ENCODE assay signal across 8 mouse cellular contexts in genomic region chr17:26202737-26203136, GRCm38 (mm10). TPM values are rescaled to one million over a fixed set of nuclear protein-coding genes. Genes with fewer than 3 reads are reported as not detected.
DNase-seq lines count a peak whose midpoint lies in the region; ATAC-seq lines count a peak whose summit lies in the region.

Rgs11 (plus strand) TSS chr17:26202951.

- peak within 1 kb of the TSS; percentile 25 for H3K9ac ChIP-seq in heart, embryonic 12.5 days
- H3K9ac ChIP-seq in lung, embryonic 15.5 days = 0 out of 2 replicates have a peak within 1 kb of the TSS, but pooled peaks have one; percentile 10

- H3K9me3 ChIP-seq in heart, embryonic 12.5 days (replicated peaks) = no peaks in the 10 kb centered on the region
- no peaks in the 10 kb centered on the region for H3K9me3 ChIP-seq in lung, embryonic 15.5 days

- H3K27ac ChIP-seq in heart, embryonic 12.5 days (ENCODE audit: poor library complexity, severe bottlenecking) = no peak within 1 kb of the TSS
- H3K27ac ChIP-seq in lung, embryonic 15.5 days = no peak within 1 kb of the TSS

- peak within 1 kb of the TSS; percentile 55 for H3K4me3 ChIP-seq in heart, embryonic 12.5 days
- peak within 1 kb of the TSS; percentile 41 for H3K4me3 ChIP-seq in lung, embryonic 15.5 days

- peaks cover 74% of the 10 kb centered on the region for H3K27me3 ChIP-seq in heart, embryonic 12.5 days (replicated peaks)
- peaks cover 61% of the 10 kb centered on the region for H3K27me3 ChIP-seq in lung, embryonic 15.5 days

- peak within 1 kb of the TSS; percentile 98 for H3K4me2 ChIP-seq in heart, embryonic 12.5 days
- peak within 1 kb of the TSS; percentile 95 for H3K4me2 ChIP-seq in lung, embryonic 15.5 days

- WGBS in heart, embryonic 12.5 days = 2% methylated on average over 22 of the region's 22 CpGs
- 2% methylated on average over 21 of the region's 22 CpGs for WGBS in lung, embryonic 15.5 days

- H3K36me3 ChIP-seq in heart, embryonic 12.5 days = peaks cover 5% of the 10 kb centered on the region; the same call in 1 of the 2 replicates
- peaks cover 5% of the 10 kb centered on the region for H3K36me3 ChIP-seq in lung, embryonic 15.5 days

- ATAC-seq in heart, embryonic 12.5 days (ENCODE audit: insufficient number of reproducible peaks, low FRiP score) = no peak
- ATAC-seq in lung, embryonic 15.5 days (ENCODE audit: borderline replicate concordance, extremely low read depth, low FRiP score, low TSS enrichment) = no peak

- peak; percentile 28 for DNase-seq in retina, postnatal 1 day
- DNase-seq in retina, embryonic 14.5 days (ENCODE audit: low spot score) = no peak
- DNase-seq in adrenal gland, postnatal 4 days (ENCODE audit: low spot score in 2 of 2) = no peak
- DNase-seq in layer of hippocampus, adult 8-10 months (ENCODE audit: low spot score in 2 of 2) = no peak
- peak; percentile 74 to 76 for DNase-seq in right cerebral cortex, postnatal 10 days (ENCODE audit: low spot score in 2 of 2)
- DNase-seq in yolk sac, embryonic 10.5 days (ENCODE audit: low spot score) = no peak

- H3K4me1 ChIP-seq in heart, embryonic 12.5 days (replicated peaks) = peaks cover 15% of the 10 kb centered on the region
- H3K4me1 ChIP-seq in lung, embryonic 15.5 days = peaks cover 26% of the 10 kb centered on the region

RNA-seq across cellular contexts. Expression of gene Rgs11, which starts in this region (rescaled TPM):
- 10 to 100 TPM; 40.7 to 47.8 TPM for total RNA-seq in adrenal gland, postnatal 4 days (2021)
- polyA plus RNA-seq in heart, embryonic 12.5 days (2016; fragmentation: Nextera tagmentation; extraction: Ambion mirVana) = 5.6 and 7.0 TPM in 2 replicates
- total RNA-seq in layer of hippocampus, adult 8-10 months (2022) = 10 to 100 TPM; 45.4 to 61.8 (median 55.1) TPM
- 11.7 and 12.8 TPM in 2 replicates for polyA plus RNA-seq in lung, embryonic 15.5 days (2015; fragmentation: Nextera tagmentation; extraction: Ambion mirVana)

Comparison
In these comparisons a context has a peak if more than half of its experiments do, and no peak if none do; other contexts are left out.
1. DNase-seq: peak in retina, postnatal 1 day (single experiment) and right cerebral cortex, postnatal 10 days (2 of 2); none in retina, embryonic 14.5 days (single experiment), adrenal gland, postnatal 4 days (0 of 2), layer of hippocampus, adult 8-10 months (0 of 2) and yolk sac, embryonic 10.5 days (single experiment).